Mouse (Mus musculus) CH12F3 (cell line): Measurements from ENCODE around the gene Prph.
"Not testable (repeated sequence)": the region's sequence is repeated elsewhere in the genome, so short reads cannot be mapped to it uniquely, and the experiment has no call there.

Experiments
- in situ Hi-C: fragments of 300-500 bp; cut with MboI; formaldehyde crosslinking; loops from 2 replicates; pipeline ENCODE4 v1.14.3; 2020; ENCODE audit warnings: low sequenced_read_pairs

Gene Prph

GRCm38 (mm10) chr15:99074019-99074599 lies 19.1 kb downstream of the Prph start, which contains the start of gene Troap:
Gene Troap, plus strand, starts transcription at chr15:99074575.
- in situ Hi-C loops: no loop called here

GRCm38 (mm10) chr15:99074600-99075333 lies 19.8 kb downstream of the Prph start:
- in situ Hi-C loops: no loop called here

- in situ Hi-C loops: not testable (repeated sequence)
These were observed 21.0 kb downstream of the Prph start for GRCm38 (mm10) chr15:99076011-99076410.

DNA sequence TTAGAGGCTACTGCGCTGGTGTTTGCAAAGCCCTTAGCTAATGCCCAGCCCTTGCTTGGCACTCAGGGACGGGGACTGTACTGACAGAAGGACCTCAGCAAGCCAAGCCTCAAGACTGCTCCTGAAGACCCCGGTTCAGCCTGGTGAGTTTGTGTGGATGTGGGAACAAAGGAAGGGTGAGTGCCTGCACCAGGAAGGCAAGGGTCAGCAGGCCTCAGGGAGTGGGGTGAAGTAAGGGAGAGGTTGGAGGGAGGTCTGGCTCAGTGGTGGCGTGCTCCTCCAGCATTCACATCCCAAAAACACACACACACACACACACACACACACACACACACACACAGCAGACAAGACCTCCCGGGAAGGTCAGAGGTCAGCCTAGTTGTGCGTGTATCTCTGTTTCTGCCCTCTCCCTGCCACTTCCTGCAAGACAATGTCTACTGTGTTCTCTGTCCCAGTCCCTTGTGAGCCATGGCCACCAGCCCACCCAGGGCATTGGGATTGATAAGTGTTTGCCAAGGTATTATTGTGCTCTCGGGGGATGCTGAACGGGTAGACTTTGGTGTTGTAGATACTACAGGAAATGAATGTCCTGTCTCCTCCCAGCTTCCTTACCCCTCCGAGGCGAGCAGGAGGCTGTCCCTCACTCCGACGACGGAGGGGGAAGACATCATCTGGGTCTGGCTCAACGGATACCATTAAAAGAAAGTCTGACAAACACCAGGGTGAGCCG lies 23.4 kb downstream of the Prph start:
- in situ Hi-C loops: no loop called here

DNA sequence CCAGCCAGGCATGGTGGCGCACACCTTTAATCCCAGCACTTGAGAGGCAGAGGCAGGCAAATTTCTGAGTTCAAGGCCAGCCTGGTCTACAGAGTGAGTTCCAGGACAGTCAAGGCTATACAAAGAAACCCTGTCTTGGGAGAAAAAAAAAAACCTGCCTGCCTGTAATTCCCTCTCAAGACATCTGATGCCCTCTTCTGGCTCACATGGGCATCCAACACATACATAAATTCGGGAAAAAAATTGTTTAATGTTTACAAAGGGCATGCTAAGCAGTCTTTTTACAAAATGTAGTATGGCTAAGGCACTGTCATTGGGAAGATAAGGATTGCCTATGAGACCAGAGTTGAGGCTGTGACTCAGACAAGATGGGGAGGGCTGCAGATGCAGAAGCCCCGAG lies 24.8 kb downstream of the Prph start:
- in situ Hi-C loops: no loop called here

- in situ Hi-C loops: no loop called here
These were observed 27.3 kb downstream of the Prph start for GRCm38 (mm10) chr15:99082322-99082721.

DNA sequence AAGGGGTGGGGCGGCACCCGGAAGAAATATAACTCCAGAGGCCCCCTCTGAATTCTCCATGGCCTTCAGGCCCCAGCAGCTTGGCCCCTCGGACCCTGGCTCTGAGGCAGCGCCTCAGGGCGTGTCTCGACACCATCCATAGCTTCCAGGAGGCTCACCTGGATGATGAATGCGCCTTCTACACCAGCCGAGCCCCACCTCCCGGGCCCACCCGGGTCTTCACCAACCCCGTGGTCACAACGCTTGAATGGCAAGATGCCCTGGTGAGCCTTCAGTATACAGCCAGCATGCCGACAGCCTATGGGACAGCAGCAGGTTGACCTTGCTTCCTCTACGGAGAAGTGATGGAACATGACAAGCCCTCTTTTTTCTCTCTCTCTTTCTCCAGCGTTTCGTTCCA lies 27.9 kb downstream of the Prph start:
- in situ Hi-C loops: no loop called here

GRCm38 (mm10) chr15:99083258-99083657 lies 28.3 kb downstream of the Prph start:
- in situ Hi-C loops: no loop called here

- in situ Hi-C loops: no loop called here
These were observed 29.0 kb downstream of the Prph start for GRCm38 (mm10) chr15:99083867-99084557.

- in situ Hi-C loops: no loop called here
These were observed 29.6 kb downstream of the Prph start for GRCm38 (mm10) chr15:99084618-99085017.

GRCm38 (mm10) chr15:99085997-99086396 lies 31.0 kb downstream of the Prph start:
- in situ Hi-C loops: no loop called here

GRCm38 (mm10) chr15:99087253-99088075 lies 32.5 kb downstream of the Prph start, which contains the start of gene C1ql4:
Gene C1ql4, minus strand, starts transcription at chr15:99087817.
- in situ Hi-C loops: no loop called here

DNA sequence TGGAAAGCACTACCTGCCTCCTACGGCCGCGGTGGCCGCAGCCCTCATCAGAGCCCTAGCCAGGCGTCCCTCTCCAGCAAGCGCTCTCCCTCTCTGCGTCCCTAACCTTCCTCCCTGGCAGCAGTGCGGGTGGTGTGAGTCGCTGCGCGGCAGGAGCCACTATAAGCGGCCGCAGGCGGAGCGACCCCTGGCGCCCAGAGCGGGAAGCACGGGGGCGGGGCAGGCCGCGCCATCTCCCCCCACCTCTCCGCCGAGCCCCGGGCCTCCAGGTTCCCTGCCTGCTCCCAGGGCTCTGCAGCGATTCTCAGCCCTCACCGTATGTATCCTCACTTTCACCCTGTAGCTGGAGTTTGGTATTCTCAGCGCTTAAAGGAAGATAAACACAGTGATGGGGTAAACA lies 33.3 kb downstream of the Prph start:
- in situ Hi-C loops: no loop called here

DNA sequence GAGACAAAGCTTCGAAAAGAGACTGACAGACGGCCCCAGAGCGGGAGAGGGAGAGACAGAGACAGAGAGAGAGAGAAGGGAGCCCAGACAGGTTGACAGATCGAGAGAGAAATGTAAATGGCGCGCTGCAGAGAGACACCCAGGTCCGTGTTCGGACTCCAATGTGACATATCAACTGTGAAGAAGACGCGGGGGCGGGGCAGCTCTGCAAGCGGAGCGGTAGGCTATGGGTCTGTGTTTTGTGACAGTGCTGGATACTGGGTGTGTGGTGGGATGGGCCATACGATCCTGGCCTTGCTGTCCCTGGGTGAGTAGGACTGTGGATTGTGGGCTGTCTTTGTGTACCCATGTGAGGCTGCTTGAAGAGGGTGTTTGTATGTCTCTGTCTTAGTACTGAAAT lies 34.1 kb downstream of the Prph start:
- in situ Hi-C loops: no loop called here

GRCm38 (mm10) chr15:99092870-99093269 lies 37.9 kb downstream of the Prph start, which contains the start of gene Dnajc22:
Gene Dnajc22, plus strand, starts transcription at chr15:99093170.
- in situ Hi-C loops: no loop called here

DNA sequence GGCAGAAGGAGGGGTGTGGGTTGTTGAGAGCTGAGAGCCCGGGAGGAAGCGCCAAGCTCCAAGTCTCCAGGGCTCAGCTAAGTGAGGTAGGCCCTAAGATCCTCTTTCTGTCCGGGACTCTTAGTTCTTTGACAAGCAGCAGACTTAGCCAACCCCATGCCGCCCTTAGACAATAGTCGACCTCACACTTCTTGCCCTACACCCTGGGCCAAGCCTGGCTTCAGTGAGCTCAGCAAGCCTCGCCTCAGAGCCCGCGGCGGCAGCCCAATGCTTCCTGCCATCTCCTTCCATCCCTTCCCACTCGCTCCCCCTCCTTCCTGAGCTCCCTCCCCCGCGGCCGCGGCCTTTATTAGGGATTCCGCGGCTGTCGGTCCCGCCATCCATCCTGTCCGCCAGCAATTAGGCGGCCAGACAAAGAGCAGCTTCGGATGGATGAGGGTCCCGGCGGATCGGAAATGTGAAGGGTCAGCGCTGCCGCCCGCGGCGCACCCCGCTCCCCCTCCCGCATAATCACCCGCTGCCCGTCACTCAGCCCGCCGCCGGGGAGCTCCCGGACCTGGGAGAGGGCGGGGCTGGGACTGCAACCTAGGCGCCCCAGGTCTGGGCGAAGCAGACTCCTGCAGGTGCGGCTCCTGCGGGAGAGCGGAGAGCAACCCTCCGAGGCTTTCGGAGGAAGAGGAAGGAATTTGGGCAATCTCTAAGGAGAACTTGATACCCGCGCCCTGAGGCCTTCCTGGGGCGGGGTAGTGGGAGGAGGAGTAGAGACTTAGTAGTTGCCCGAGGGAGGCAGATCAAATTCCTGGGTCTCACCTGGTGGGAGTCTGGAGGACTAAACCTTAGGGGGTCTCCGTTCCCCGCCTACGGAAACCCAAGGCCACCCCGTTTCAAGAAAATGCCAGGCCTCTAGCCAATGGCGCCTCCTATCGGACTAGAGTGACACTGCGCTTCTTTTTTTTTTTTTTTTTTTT lies 38.6 kb downstream of the Prph start:
- in situ Hi-C loops: no loop called here

DNA sequence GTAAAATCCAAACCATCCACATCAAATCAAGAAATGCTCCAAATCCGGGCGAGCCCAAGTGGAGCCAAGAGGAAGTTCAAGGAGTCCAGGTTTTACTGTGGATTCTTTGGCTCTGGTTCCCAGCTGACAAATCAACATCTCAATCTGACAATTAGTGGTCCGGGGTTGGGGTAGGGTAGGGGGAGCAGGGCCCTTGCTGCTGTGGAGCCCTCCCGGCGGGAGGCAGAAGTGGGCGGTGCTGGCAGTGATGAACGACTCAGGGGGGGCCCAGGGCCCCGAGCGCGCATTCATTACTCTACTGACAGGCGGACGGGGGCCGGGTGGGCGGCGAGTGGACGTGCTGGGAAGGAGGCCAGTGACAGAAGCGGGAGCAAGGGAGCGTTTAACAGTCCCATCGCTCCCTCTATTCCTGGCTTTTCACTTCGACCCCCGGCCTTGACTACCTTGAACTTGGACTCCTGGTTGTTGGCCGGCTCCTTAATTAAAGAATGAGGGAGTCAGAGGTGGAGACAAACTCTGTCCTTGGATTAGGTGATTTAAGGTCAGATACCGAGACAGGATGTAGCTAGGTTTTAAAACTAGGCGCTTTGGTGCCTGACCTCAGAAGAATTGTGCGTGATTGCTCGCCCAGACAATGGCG lies 39.8 kb downstream of the Prph start:
- in situ Hi-C loops: no loop called here

DNA sequence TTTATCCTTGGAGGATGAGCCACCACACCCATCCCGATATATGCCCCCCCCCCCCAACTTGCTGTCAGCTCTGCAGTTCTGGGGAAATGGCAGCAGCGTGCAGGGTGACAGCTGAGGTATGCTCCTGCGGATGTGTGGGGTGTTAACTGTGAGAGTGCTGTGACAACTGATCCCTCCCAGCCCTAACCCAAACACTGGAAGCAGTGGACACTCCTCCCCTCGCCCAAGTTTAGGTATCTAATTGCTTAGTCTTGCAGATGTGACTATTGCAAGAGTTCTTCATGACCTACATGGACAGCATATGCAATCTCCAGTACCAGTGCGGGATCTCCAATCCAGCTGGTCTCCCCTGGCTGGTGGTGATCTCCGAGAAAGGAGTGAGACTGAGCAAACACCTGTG lies 40.4 kb downstream of the Prph start:
- in situ Hi-C loops: no loop called here
